Mouse (Mus musculus) hindbrain, embryonic 14.5 days (tissue): Measurements from ENCODE around the gene Rbm20. TPM values are rescaled to one million over a fixed set of nuclear protein-coding genes. Genes with fewer than 3 reads are reported as not detected.

Experiments
- ATAC-seq: fragments of 200-750 bp; cut with Nextera tagmentation; 2 replicates; pipeline ENCODE4 v1.8.0; 2017; ENCODE audit warnings: moderate number of reproducible peaks, mild to moderate bottlenecking, moderate TSS enrichment, moderate library complexity; ENCODE audit not compliant: low FRiP score
- DNase-seq: peaks from one replicate; pipeline ENCODE4 v3.0.0-alpha.2; 2015; ENCODE audit warnings: low spot score
- H3K27ac ChIP-seq: fragments of 300-500 bp; sonication (generic); 2 replicates; pipeline ENCODE4 v1.5.1; 2014; ENCODE audit warnings: mild to moderate bottlenecking, moderate library complexity
- H3K27me3 ChIP-seq: fragments of 300-500 bp; sonication (generic); 2 replicates; pipeline ENCODE4 v1.6.1; 2014; ENCODE audit warnings: mild to moderate bottlenecking, low read length, mixed read lengths; ENCODE audit not compliant: control insufficient read depth, insufficient read depth
- H3K36me3 ChIP-seq: fragments of 300-500 bp; sonication (generic); replicated peaks from 2 replicates; pipeline ENCODE4 v1.6.1; 2014; ENCODE audit not compliant: control insufficient read depth, insufficient read depth
- H3K4me1 ChIP-seq: fragments of 300-500 bp; sonication (generic); replicated peaks from 2 replicates; pipeline ENCODE4 v1.6.1; 2014; ENCODE audit warnings: antibody characterized with exemption, low read length, mixed read lengths; ENCODE audit not compliant: control insufficient read depth, insufficient read depth
- H3K4me2 ChIP-seq: fragments of 300-500 bp; sonication (generic); replicated peaks from 2 replicates; pipeline ENCODE4 v1.6.1; 2014; ENCODE audit warnings: mild to moderate bottlenecking, moderate library complexity
- H3K4me3 ChIP-seq: fragments of 300-500 bp; sonication (generic); replicated peaks from 2 replicates; pipeline ENCODE4 v1.5.1; 2014; ENCODE audit warnings: mild to moderate bottlenecking, low read length
- H3K9ac ChIP-seq: fragments of 300-500 bp; sonication (generic); 2 replicates; pipeline ENCODE4 v1.6.1; 2014
- H3K9me3 ChIP-seq: fragments of 300-500 bp; sonication (generic); 2 replicates; pipeline ENCODE4 v1.6.1; 2016; ENCODE audit warnings: low read length; ENCODE audit not compliant: control insufficient read depth
- WGBS: fragments of 180-500 bp; shearing (Covaris S2); extraction: QIAGEN DNeasy Blood & Tissue Kit; methylation state at CpG from one replicate; pipeline ENCODE4 v1.1.7; 2014; 5-methylcytosine and 5-hydroxymethylcytosine counted together
- polyA plus RNA-seq: library from polyadenylated mRNA; unstranded; fragments of >200 nt; fragmentation: Nextera tagmentation; extraction: Ambion mirVana; gene quantifications from 2 replicates; pipeline ENCODE4 v1.2.1, GENCODE M21; 2014

Rbm20 gene
- polyA plus RNA-seq, 1 experiment from 2014 or later = 0.94 TPM

GRCm38 (mm10) chr19:53774641-53775350 lies 97.7 kb downstream of the Rbm20 start:
- Histone ChIP-seq H3K9me3 (no peaks in the 10 kb centered on the region), H3K9ac (no peak overlapping the region), H3K36me3 (no peaks in the 10 kb centered on the region), H3K4me2 (no peak overlapping the region), H3K27me3 (no peaks in the 10 kb centered on the region), H3K4me3 (no peak overlapping the region), H3K4me1 (no peaks in the 10 kb centered on the region), H3K27ac (no peak overlapping the region)
- no peak for DNase-seq
- 49% methylated on average over 6 of the region's 7 CpGs for WGBS
- ATAC-seq = no peak; the same call in 1 of the 2 replicates

GRCm38 (mm10) chr19:53779402-53779801 lies 102.3 kb downstream of the Rbm20 start:
- WGBS = 89% methylated on average over 9 of the region's 9 CpGs
- DNase-seq (no peak), ATAC-seq (no peak)
- Histone ChIP-seq H3K4me2 (no peak overlapping the region), H3K4me1 (no peaks in the 10 kb centered on the region), H3K9ac (no peak overlapping the region), H3K36me3 (no peaks in the 10 kb centered on the region), H3K9me3 (no peaks in the 10 kb centered on the region), H3K27ac (no peak overlapping the region), H3K27me3 (no peaks in the 10 kb centered on the region), H3K4me3 (no peak overlapping the region)

- no peak overlapping the region for H3K4me3 ChIP-seq
- ATAC-seq (no peak), DNase-seq (no peak)
- H3K27me3 ChIP-seq = no peaks in the 10 kb centered on the region
- H3K9me3 ChIP-seq = no peaks in the 10 kb centered on the region
- H3K4me2 ChIP-seq = no peak overlapping the region
- 95% methylated on average over 4 of the region's 4 CpGs for WGBS
- no peaks in the 10 kb centered on the region for H3K4me1 ChIP-seq
- H3K9ac ChIP-seq = no peak overlapping the region
- H3K36me3 ChIP-seq = no peaks in the 10 kb centered on the region
- H3K27ac ChIP-seq = no peak overlapping the region
These were observed 102.7 kb downstream of the Rbm20 start for GRCm38 (mm10) chr19:53779818-53780217.

GRCm38 (mm10) chr19:53780752-53781602 lies 103.9 kb downstream of the Rbm20 start:
- Histone ChIP-seq H3K9ac (no peak overlapping the region), H3K4me1 (no peaks in the 10 kb centered on the region), H3K36me3 (no peaks in the 10 kb centered on the region), H3K27ac (no peak overlapping the region), H3K4me3 (no peak overlapping the region), H3K9me3 (no peaks in the 10 kb centered on the region), H3K27me3 (no peaks in the 10 kb centered on the region), H3K4me2 (no peak overlapping the region)
- DNase-seq = no peak
- no peak for ATAC-seq
- 70% methylated on average over 9 of the region's 9 CpGs for WGBS

GRCm38 (mm10) chr19:53781826-53782225 lies 104.7 kb downstream of the Rbm20 start:
- Histone ChIP-seq H3K27me3 (no peaks in the 10 kb centered on the region), H3K4me3 (no peak overlapping the region), H3K4me2 (no peak overlapping the region), H3K9ac (no peak overlapping the region), H3K9me3 (no peaks in the 10 kb centered on the region), H3K4me1 (0 out of 2 replicates have a peak, but pooled peaks cover 3% of the 10 kb centered on the region), H3K36me3 (no peaks in the 10 kb centered on the region), H3K27ac (no peak overlapping the region)
- ATAC-seq = no peak
- WGBS = 92% methylated on average over 7 of the region's 7 CpGs
- DNase-seq = no peak

- H3K36me3 ChIP-seq = no peaks in the 10 kb centered on the region
- WGBS = 88% methylated on average over 3 of the region's 3 CpGs
- no peaks in the 10 kb centered on the region for H3K27me3 ChIP-seq
- H3K27ac ChIP-seq = no peak overlapping the region
- H3K9me3 ChIP-seq = no peaks in the 10 kb centered on the region
- no peak overlapping the region for H3K4me3 ChIP-seq
- DNase-seq (no peak), ATAC-seq (no peak)
- H3K4me2 ChIP-seq = no peak overlapping the region
- no peak overlapping the region for H3K9ac ChIP-seq
- 0 out of 2 replicates have a peak, but pooled peaks cover 3% of the 10 kb centered on the region for H3K4me1 ChIP-seq
These were observed 108.2 kb downstream of the Rbm20 start for GRCm38 (mm10) chr19:53785352-53785751.

GRCm38 (mm10) chr19:53786239-53786638 lies 109.1 kb downstream of the Rbm20 start:
- Histone ChIP-seq H3K4me1 (0 out of 2 replicates have a peak, but pooled peaks cover 3% of the 10 kb centered on the region), H3K4me3 (no peak overlapping the region), H3K27me3 (no peaks in the 10 kb centered on the region), H3K4me2 (no peak overlapping the region), H3K36me3 (no peaks in the 10 kb centered on the region), H3K9ac (no peak overlapping the region), H3K27ac (no peak overlapping the region), H3K9me3 (no peaks in the 10 kb centered on the region)
- ATAC-seq = no peak
- peak; percentile 61 for DNase-seq
- 58% methylated on average over 2 of the region's 2 CpGs for WGBS

GRCm38 (mm10) chr19:53786836-53787235 lies 109.7 kb downstream of the Rbm20 start:
- DNase-seq (no peak), ATAC-seq (no peak)
- WGBS = 77% methylated on average over 5 of the region's 5 CpGs
- Histone ChIP-seq H3K27ac (no peak overlapping the region), H3K9me3 (no peaks in the 10 kb centered on the region), H3K4me3 (no peak overlapping the region), H3K4me1 (0 out of 2 replicates have a peak, but pooled peaks cover 3% of the 10 kb centered on the region), H3K9ac (no peak overlapping the region), H3K36me3 (no peaks in the 10 kb centered on the region), H3K4me2 (no peak overlapping the region), H3K27me3 (no peaks in the 10 kb centered on the region)

- 92% methylated on average over 14 of the region's 14 CpGs for WGBS
- ATAC-seq = no peak
These were observed 111.7 kb downstream of the Rbm20 start for GRCm38 (mm10) chr19:53788621-53789331.

More at GRCm38 (mm10) chr19:53788621-53789331, 111.7 kb downstream of the Rbm20 start:
- Histone ChIP-seq H3K9me3 (no peaks in the 10 kb centered on the region), H3K4me3 (no peak overlapping the region), H3K4me2 (no peak overlapping the region), H3K4me1 (0 out of 2 replicates have a peak, but pooled peaks cover 3% of the 10 kb centered on the region), H3K27me3 (no peaks in the 10 kb centered on the region), H3K27ac (no peak overlapping the region), H3K36me3 (no peaks in the 10 kb centered on the region), H3K9ac (no peak overlapping the region)
- no peak for DNase-seq
